Mouse (Mus musculus) c-Kit-positive CD71-positive TER-119-positive erythroid progenitor cells, embryonic 14.5 days (primary cell): Measurements from ENCODE around the gene Col16a1.

Experiments
- DNase-seq: peaks from one replicate; pipeline ENCODE4 v3.0.0-alpha.2; 2013; ENCODE audit warnings: low spot score

Col16a1 gene

DNA sequence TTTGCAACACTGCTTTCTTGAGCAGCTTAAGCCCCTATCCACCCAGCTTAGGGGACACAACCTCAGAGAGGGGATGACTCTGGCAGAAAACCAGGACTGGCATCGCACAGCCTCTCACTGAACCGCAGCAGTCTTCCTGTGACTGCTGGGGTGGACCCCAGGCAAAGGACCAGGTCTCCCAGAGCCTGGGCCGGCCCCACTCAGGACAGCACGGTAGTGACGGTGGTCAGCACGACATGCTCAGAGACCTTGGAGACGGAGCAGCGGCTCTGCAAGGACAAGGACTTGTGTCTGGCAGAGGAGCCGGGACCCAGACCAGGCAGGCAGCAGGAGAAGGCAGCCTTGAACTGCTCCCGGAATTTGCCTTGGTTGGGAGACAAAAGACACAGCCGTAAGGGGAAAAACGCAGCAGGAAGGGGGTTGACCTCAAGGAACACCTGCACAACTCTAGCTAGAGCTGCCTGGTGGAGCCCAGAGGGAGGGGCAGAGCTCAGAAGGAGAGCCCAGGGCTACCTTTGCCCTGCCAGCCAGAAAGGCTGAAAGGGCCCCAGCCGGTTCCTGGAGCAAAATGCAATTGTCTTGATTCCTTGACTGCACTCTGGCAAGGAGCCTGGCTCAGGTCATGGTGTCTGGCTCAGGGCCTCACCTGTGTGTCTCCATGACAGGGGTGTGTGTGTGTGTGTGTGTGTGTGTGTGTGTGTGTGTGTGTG is 83.2 kb downstream of the Col16a1 start:
- no peak for DNase-seq

DNA sequence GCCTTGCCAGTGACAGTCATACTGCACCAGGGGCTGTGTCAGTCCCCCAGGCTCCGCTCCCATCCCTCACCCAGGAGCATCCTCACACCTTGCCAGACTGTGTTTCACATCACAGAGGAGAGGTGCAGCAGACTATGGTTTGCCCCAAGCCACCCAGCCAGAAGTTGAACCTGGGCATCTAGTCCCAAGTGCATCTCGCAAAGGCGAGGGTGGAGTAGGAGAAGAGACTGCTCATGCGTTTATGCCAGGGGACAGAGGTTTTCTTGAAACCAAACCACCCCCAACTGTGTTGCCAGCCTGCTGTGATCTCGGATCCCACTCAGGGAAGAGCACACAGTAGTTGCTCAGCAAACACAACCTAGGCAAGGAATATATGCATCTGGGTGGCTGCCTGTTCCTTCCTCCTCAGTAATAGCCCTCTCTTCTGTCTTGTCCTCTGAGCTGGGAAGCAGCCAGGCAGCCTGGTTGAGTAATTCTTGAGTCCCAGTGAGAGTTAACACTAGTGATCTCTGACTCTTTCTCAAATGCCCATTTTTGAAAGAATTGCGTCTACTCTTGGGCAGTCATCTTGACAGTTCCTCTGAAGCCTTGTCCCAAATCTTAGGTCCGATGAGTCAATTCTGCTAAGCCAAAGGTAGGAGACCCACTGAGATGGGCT is 83.9 kb downstream of the Col16a1 start:
- no peak for DNase-seq

DNA sequence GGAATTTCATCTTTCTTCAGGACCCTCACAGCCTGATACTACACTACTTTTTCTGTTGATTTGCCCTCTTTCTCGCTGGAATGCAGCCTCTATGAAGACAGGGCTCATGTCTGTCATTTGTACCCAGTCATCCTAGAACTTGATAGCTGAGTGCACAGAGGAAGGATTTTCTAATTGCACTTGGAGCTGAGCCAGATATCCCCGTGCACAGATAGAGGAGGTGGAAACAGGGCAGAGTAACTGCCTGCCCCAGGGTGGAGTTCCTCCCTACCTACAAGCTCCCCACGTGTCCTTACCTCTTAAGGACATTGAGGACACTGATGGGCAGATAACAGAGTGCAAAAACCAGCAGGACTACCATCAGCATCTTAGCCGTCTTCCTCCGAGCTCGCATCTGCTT is 85.8 kb downstream of the Col16a1 start:
- DNase-seq: no peak

DNA sequence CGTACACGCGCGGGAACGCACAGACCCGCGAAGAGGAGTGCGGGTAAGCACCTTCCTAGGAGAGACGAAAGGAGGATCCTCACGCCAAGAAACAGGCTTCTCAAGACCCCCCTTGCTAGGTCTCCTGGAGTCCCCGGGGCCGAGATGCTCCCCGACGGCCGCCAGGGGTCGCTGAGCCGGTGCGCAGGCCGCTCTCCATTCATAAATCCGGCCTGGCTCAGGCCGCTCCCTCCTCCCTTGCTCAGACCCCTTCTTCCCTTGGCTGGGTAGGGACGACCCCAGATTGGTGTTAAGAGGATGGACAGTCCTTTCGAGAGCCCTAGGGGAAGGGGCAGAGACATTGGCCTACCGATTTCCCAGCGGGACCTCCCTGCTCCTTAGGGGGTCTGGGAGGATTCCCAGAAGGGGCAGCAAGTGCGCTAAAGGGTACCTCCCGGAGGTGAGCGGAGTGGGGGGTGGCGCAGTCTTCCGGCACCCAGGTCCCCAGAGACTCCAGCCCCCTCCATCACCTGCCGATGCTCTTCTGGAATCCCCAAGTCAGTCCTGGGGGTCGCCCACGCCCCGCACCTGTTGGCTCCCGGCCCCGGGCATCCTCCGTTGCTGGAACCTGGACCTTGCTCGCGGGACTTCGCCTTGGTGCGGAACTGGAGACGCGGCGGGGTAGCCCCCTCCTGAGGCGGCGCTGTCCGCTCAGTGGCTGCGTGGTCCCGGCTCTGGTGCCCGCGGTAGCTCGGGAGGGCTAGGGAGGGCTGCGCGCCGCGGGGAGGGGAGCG is 91.0 kb downstream of the Col16a1 start:
- DNase-seq: peak; percentile 32

DNA sequence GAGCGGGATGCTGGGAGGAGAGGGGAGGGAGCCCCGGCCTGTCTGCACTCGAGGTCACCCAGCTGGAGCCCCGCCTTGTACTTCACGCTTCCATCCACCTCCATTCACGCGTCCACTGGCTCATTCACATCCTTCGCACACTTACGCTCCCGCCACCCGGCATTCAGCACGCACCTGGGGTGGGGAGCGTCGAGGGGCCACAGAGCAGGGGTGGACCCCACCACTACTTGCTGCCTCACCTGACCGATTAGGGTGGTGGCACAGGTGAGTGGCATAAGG is 91.5 kb downstream of the Col16a1 start, which contains the start of gene Hcrtr1:
Gene Hcrtr1 (minus strand): TSS at position 146 of the 279 bp plus-strand sequence.
- DNase-seq: no peak

DNA sequence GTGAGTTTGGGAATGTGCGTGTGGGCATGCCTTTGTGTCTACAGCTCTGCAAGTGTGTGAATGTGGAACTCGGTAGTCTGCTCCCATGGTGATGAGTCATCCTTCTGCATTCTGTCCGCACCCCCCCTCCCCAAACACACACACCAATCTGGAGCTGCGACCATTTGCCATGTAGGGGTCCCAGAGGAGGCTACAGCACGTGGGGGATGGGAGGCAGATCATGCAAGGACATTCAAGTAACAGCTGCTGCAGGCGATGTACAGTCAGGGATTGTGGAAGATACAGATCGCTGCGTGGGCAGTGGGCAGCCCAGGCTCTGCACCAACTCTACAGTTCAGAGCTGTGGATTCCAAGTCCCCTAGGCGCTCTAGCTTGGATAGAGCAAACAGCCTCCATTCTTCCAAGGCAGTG is 93.4 kb downstream of the Col16a1 start:
- DNase-seq: no peak

DNA sequence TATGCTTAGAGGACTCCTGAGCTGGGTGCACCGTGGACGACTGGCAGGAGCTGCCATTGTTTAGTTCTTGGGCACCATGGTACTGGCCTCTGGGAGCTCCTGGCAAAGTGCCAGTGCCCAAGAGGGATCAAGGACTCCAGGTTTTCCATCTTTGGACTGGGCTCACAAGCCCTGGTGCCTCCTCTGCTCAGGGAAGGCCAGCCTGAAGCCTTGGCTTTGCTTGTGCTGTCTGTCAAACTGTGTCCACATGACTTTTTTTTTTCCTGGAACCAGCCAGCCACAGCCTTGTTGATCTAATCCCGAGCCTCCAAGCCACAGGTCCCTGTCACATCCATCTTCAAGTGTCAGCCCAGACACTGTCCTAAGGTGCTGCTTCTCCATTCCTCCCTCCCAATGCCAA is 94.1 kb downstream of the Col16a1 start:
- DNase-seq: no peak

DNA sequence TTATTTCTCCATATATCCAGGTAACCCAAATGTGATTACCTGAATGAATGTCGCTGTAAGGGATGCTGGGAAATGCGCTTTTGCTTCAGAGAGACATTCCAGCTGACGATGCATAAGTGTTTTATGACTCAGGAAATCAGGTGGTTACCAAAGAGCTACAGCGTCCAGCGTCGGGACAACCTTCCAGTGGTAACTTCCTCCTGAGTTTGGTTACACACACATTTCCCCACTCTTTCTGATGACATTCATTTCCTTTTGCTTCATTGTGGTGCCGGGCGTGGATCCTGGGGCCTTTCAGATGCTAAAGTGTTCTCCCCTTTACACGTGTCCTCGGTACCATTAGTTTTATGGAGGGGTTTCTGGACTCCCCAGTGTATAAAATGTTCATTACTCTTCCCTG is 100.8 kb downstream of the Col16a1 start:
- DNase-seq: no peak
